Comparison of ENCODE assay signal across 24 mouse cellular contexts in genomic region chr11:6676641-6677040, GRCm38 (mm10). TPM values are rescaled to one million over a fixed set of nuclear protein-coding genes. Genes with fewer than 3 reads are reported as not detected.
DNase-seq lines count a peak whose midpoint lies in the region; ATAC-seq and TF ChIP-seq lines count a peak whose summit lies in the region.
"Had no signal": no experiment of that assay in that cellular context is flagged by ENCODE, and none has a peak within 500 bp of the region (broad histone marks: within the 10 kb centered on the region; RNA-seq: fewer than 3 reads in every experiment).

No protein-coding gene starts in this region.

- no peak for TF ChIP-seq EP300 in heart, adult 2 months (IDR thresholded peaks at IDR 0.05; ENCODE audit: insufficient read depth, low read depth, low read length)

- no peaks in the 10 kb centered on the region for H3K36me3 ChIP-seq in heart, adult 2 months (ENCODE audit: control insufficient read depth, insufficient read depth, low read length)
- H3K36me3 ChIP-seq in kidney, adult 2 months (ENCODE audit: control insufficient read depth, insufficient read depth, low read length) = no peaks in the 10 kb centered on the region
- no peaks in the 10 kb centered on the region for H3K36me3 ChIP-seq in kidney, embryonic 14.5 days (ENCODE audit: control insufficient read depth, insufficient read depth, low read length)
- no peaks in the 10 kb centered on the region for H3K36me3 ChIP-seq in liver, adult 2 months (ENCODE audit: control insufficient read depth, insufficient read depth, low read length)
- no peaks in the 10 kb centered on the region for H3K36me3 ChIP-seq in liver, embryonic 12.5 days
- no peaks in the 10 kb centered on the region for H3K36me3 ChIP-seq in midbrain, embryonic 11.5 days (ENCODE audit: control insufficient read depth, insufficient read depth, low read length)
- H3K36me3 ChIP-seq: embryonic facial prominence, embryonic 13.5 days; heart, embryonic 10.5 days; hindbrain, embryonic 12.5 days had no signal

- TF ChIP-seq POLR2A in heart, adult 2 months (IDR thresholded peaks at IDR 0.05; ENCODE audit: insufficient read depth, low read depth, low read length) = no peak
- TF ChIP-seq POLR2A in kidney, adult 2 months (IDR thresholded peaks at IDR 0.05; ENCODE audit: low read depth, low read length) = no peak
- no peak for TF ChIP-seq POLR2A in liver, adult 2 months (IDR thresholded peaks at IDR 0.05; ENCODE audit: extremely low read depth, insufficient read depth, low read length)

- ATAC-seq in kidney, embryonic 14.5 days (ENCODE audit: low FRiP score, low TSS enrichment) = no peak
- no peak for ATAC-seq in liver, embryonic 12.5 days
- no peak for ATAC-seq in midbrain, embryonic 11.5 days (ENCODE audit: low FRiP score)
- ATAC-seq: activated CD4-positive, CD25-positive, alpha-beta regulatory T cell, adult 4 months; forebrain, embryonic 13.5 days; Patski had no signal

- no peak overlapping the region for H3K4me3 ChIP-seq in heart, adult 2 months
- no peak overlapping the region for H3K4me3 ChIP-seq in kidney, adult 2 months (ENCODE audit: insufficient read depth, low read depth, low read length)
- no peak overlapping the region for H3K4me3 ChIP-seq in kidney, embryonic 14.5 days (ENCODE audit: low read length)
- H3K4me3 ChIP-seq in liver, adult 2 months (ENCODE audit: insufficient read depth, low read depth, low read length) = no peak overlapping the region
- H3K4me3 ChIP-seq in liver, embryonic 12.5 days = no peak overlapping the region
- no peak overlapping the region for H3K4me3 ChIP-seq in midbrain, embryonic 11.5 days (ENCODE audit: low read depth, low read length)
- H3K4me3 ChIP-seq: embryonic facial prominence, embryonic 13.5 days; forebrain, embryonic 13.5 days; gastrocnemius, adult 2 months; heart, embryonic 10.5 days; hindbrain, embryonic 12.5 days had no signal

- H3K27me3 ChIP-seq in heart, adult 2 months (ENCODE audit: control insufficient read depth, insufficient read depth, low read length) = no peaks in the 10 kb centered on the region
- H3K27me3 ChIP-seq in kidney, adult 2 months (replicated peaks; ENCODE audit: control insufficient read depth, insufficient read depth, low read length) = no peaks in the 10 kb centered on the region
- H3K27me3 ChIP-seq in kidney, embryonic 14.5 days (ENCODE audit: control insufficient read depth, insufficient read depth, low read length) = no peaks in the 10 kb centered on the region
- H3K27me3 ChIP-seq in liver, adult 2 months (ENCODE audit: control insufficient read depth, insufficient read depth, low read length) = no peaks in the 10 kb centered on the region
- no peaks in the 10 kb centered on the region; the same call in 1 of the 2 replicates for H3K27me3 ChIP-seq in liver, embryonic 12.5 days (replicated peaks)
- no peaks in the 10 kb centered on the region for H3K27me3 ChIP-seq in midbrain, embryonic 11.5 days (ENCODE audit: control insufficient read depth, insufficient read depth, low read length)
- H3K27me3 ChIP-seq: embryonic facial prominence, embryonic 13.5 days; forebrain, embryonic 13.5 days had no signal

- peaks cover 8% of the 10 kb centered on the region for H3K4me1 ChIP-seq in heart, adult 2 months (ENCODE audit: control insufficient read depth, insufficient read depth, low read length)
- H3K4me1 ChIP-seq in kidney, adult 2 months (ENCODE audit: control insufficient read depth, insufficient read depth, low read length) = peaks cover 22% of the 10 kb centered on the region
- H3K4me1 ChIP-seq in kidney, embryonic 14.5 days (ENCODE audit: control insufficient read depth, insufficient read depth, low read length) = peaks cover 10% of the 10 kb centered on the region; the same call in 1 of the 2 replicates
- H3K4me1 ChIP-seq in liver, adult 2 months (ENCODE audit: control insufficient read depth, insufficient read depth, low read length) = no peaks in the 10 kb centered on the region
- H3K4me1 ChIP-seq in liver, embryonic 12.5 days = peaks cover 10% of the 10 kb centered on the region
- no peaks in the 10 kb centered on the region for H3K4me1 ChIP-seq in midbrain, embryonic 11.5 days (ENCODE audit: control insufficient read depth, insufficient read depth, low read length)
- H3K4me1 ChIP-seq: forebrain, embryonic 13.5 days had no signal

- H3K27ac ChIP-seq in heart, adult 2 months = peak overlapping the region; percentile 76
- no peak overlapping the region; the same call in 1 of the 2 replicates for H3K27ac ChIP-seq in kidney, adult 2 months (ENCODE audit: insufficient read depth, low read depth, low read length)
- no peak overlapping the region for H3K27ac ChIP-seq in kidney, embryonic 14.5 days (ENCODE audit: low read depth, low read length)
- H3K27ac ChIP-seq in liver, adult 2 months (replicated peaks; ENCODE audit: insufficient read depth, low read depth, low read length) = no peak overlapping the region
- no peak overlapping the region for H3K27ac ChIP-seq in liver, embryonic 12.5 days
- H3K27ac ChIP-seq in midbrain, embryonic 11.5 days (ENCODE audit: low read depth, low read length) = no peak overlapping the region
- H3K27ac ChIP-seq: embryonic facial prominence, embryonic 13.5 days; forebrain, embryonic 13.5 days; gastrocnemius, adult 2 months; heart, embryonic 10.5 days; hindbrain, embryonic 12.5 days had no signal

- 83% methylated on average over 9 of the region's 9 CpGs for WGBS in heart, adult 2 months
- WGBS in kidney, adult 2 months = 75% methylated on average over 9 of the region's 9 CpGs
- 87% methylated on average over 9 of the region's 9 CpGs for WGBS in kidney, embryonic 14.5 days
- 85% methylated on average over 9 of the region's 9 CpGs for WGBS in liver, adult 2 months
- 74% methylated on average over 9 of the region's 9 CpGs for WGBS in liver, embryonic 12.5 days (ENCODE audit: insufficient replicate concordance)
- WGBS in midbrain, embryonic 11.5 days = 88% methylated on average over 9 of the region's 9 CpGs

- H3K79me2 ChIP-seq in heart, adult 2 months (replicated peaks; ENCODE audit: control insufficient read depth, insufficient read depth, low read length) = no peaks in the 10 kb centered on the region
- H3K79me2 ChIP-seq in liver, adult 2 months (ENCODE audit: control insufficient read depth, insufficient read depth, low read length) = no peaks in the 10 kb centered on the region

- intact Hi-C loops in heart, adult 2 months (cut with DNase I) = no loop called here

- H3K9ac ChIP-seq in heart, adult 2 months (ENCODE audit: low read depth, low read length) = no peak overlapping the region
- H3K9ac ChIP-seq in kidney, embryonic 14.5 days (ENCODE audit: low read depth, low read length) = no peak overlapping the region
- H3K9ac ChIP-seq in liver, adult 2 months (ENCODE audit: low read depth, low read length) = no peak overlapping the region
- H3K9ac ChIP-seq in liver, embryonic 12.5 days = no peak overlapping the region
- no peak overlapping the region for H3K9ac ChIP-seq in midbrain, embryonic 11.5 days (ENCODE audit: low read length)
- H3K9ac ChIP-seq: embryonic facial prominence, embryonic 13.5 days; forebrain, embryonic 13.5 days; hindbrain, embryonic 12.5 days had no signal

- TF ChIP-seq CTCF in heart, adult 2 months (IDR thresholded peaks at IDR 0.05) = no peak
- TF ChIP-seq CTCF in kidney, adult 2 months (conservative IDR thresholded peaks at IDR 0.05; ENCODE audit: insufficient read depth, insufficient read length, low read depth, low read length) = no peak
- TF ChIP-seq CTCF in liver, adult 2 months (IDR thresholded peaks at IDR 0.05; ENCODE audit: low read depth, low read length) = no peak

- no peaks in the 10 kb centered on the region for H3K9me3 ChIP-seq in kidney, embryonic 14.5 days (ENCODE audit: control insufficient read depth, low read length)
- H3K9me3 ChIP-seq in liver, embryonic 12.5 days (replicated peaks) = no peaks in the 10 kb centered on the region
- no peaks in the 10 kb centered on the region for H3K9me3 ChIP-seq in midbrain, embryonic 11.5 days (ENCODE audit: control insufficient read depth, low read length)
- H3K9me3 ChIP-seq: embryonic facial prominence, embryonic 13.5 days; forebrain, embryonic 13.5 days; heart, embryonic 10.5 days had no signal

- H3K4me2 ChIP-seq in kidney, embryonic 14.5 days (replicated peaks; ENCODE audit: low read depth, low read length) = no peak overlapping the region
- no peak overlapping the region for H3K4me2 ChIP-seq in liver, embryonic 12.5 days
- H3K4me2 ChIP-seq in midbrain, embryonic 11.5 days = no peak overlapping the region
- H3K4me2 ChIP-seq: embryonic facial prominence, embryonic 13.5 days; forebrain, embryonic 13.5 days; hindbrain, embryonic 12.5 days had no signal

- no peak for DNase-seq in heart, adult 2 months
- DNase-seq in heart, adult 9 months (ENCODE audit: low spot score in 2 of 2) = no peak
- peak; percentile 78 for DNase-seq in kidney, adult 2 months
- DNase-seq in liver, adult 2 months (ENCODE audit: extremely low read depth, low read depth, low spot score) = peak; percentile 9
- DNase-seq in midbrain, embryonic 11.5 days (ENCODE audit: low spot score, missing footprints) = no peak
- DNase-seq: adrenal gland, postnatal 14 days; cerebellum, adult 11-12 months; cerebellum, adult 9-10 months; gastrocnemius, adult 2 months; gastrocnemius, postnatal 25 days; heart, postnatal 10 days; heart, postnatal 4 days had no signal

RNA-seq across cellular contexts. Expression of gene Ramp3, which starts 18.3 kb away (rescaled TPM):
- 1 to 10 TPM; 6.0 to 7.6 TPM for total RNA-seq in heart, adult 2 months (2021)
- 7.6 and 9.5 TPM in 2 replicates for polyA plus RNA-seq in heart, adult 2 months (2012; rRNA removed)
- 40.1 and 41.0 TPM in 2 replicates for polyA plus RNA-seq in kidney, adult 2 months (2012; rRNA removed)
- 10.4 and 10.6 TPM in 2 replicates for polyA plus RNA-seq in kidney, embryonic 14.5 days (2014; fragmentation: Nextera tagmentation; extraction: Ambion mirVana)
- total RNA-seq in liver, adult 2 months (2014; rRNA removed) = 0.07 and 0.09 TPM in 2 replicates
- polyA plus RNA-seq in liver, adult 2 months (2012; rRNA removed) = 0.09 and 0.16 TPM in 2 replicates
- polyA plus RNA-seq in liver, embryonic 12.5 days (2016; fragmentation: Nextera tagmentation; extraction: Ambion mirVana) = 0.23 and 0.49 TPM in 2 replicates
- polyA plus RNA-seq in midbrain, embryonic 11.5 days (2014; fragmentation: Nextera tagmentation; extraction: Ambion mirVana) = 4.2 and 4.7 TPM in 2 replicates
- total RNA-seq: granulocyte monocyte progenitor cell, adult 5-6 weeks had no signal

RNA-seq across cellular contexts. Expression of gene Wap, which starts 38.2 kb away (rescaled TPM):
- total RNA-seq in heart, adult 2 months (2021) = not detected
- polyA plus RNA-seq in heart, adult 2 months (2012; rRNA removed) = not detected in 2 replicates
- not detected in 2 replicates for polyA plus RNA-seq in kidney, adult 2 months (2012; rRNA removed)
- polyA plus RNA-seq in kidney, embryonic 14.5 days (2014; fragmentation: Nextera tagmentation; extraction: Ambion mirVana) = not detected in 2 replicates
- not detected in 2 replicates for total RNA-seq in liver, adult 2 months (2014; rRNA removed)
- not detected in 2 replicates for polyA plus RNA-seq in liver, adult 2 months (2012; rRNA removed)
- polyA plus RNA-seq in liver, embryonic 12.5 days (2016; fragmentation: Nextera tagmentation; extraction: Ambion mirVana) = not detected in 2 replicates
- not detected in 2 replicates for polyA plus RNA-seq in midbrain, embryonic 11.5 days (2014; fragmentation: Nextera tagmentation; extraction: Ambion mirVana)
- total RNA-seq: adrenal gland, adult 18-20 months; adrenal gland, postnatal 14 days; gastrocnemius, adult 2 months; gastrocnemius, postnatal 25 days; granulocyte monocyte progenitor cell, adult 5-6 weeks; heart, postnatal 10 days; heart, postnatal 4 days had no signal
- polyA plus RNA-seq: activated CD4-positive, CD25-positive, alpha-beta regulatory T cell, adult 4 months; C2C12; embryonic facial prominence, embryonic 13.5 days; forebrain, embryonic 13.5 days; heart, embryonic 10.5 days; heart, embryonic 14.5 days; hindbrain, embryonic 12.5 days; Patski had no signal

RNA-seq across cellular contexts. Expression of gene Tbrg4, which starts 50.8 kb away (rescaled TPM):
- total RNA-seq in heart, adult 2 months (2021) = 10 to 100 TPM; 85.1 to 95.8 TPM
- 110 and 131 TPM in 2 replicates for polyA plus RNA-seq in heart, adult 2 months (2012; rRNA removed)
- polyA plus RNA-seq in kidney, adult 2 months (2012; rRNA removed) = 73.9 and 85.3 TPM in 2 replicates
- 30.6 and 48.9 TPM in 2 replicates for polyA plus RNA-seq in kidney, embryonic 14.5 days (2014; fragmentation: Nextera tagmentation; extraction: Ambion mirVana)
- 17.7 and 18.0 TPM in 2 replicates for total RNA-seq in liver, adult 2 months (2014; rRNA removed)
- 49.4 and 71.0 TPM in 2 replicates for polyA plus RNA-seq in liver, adult 2 months (2012; rRNA removed)
- 69.3 TPM in 2 replicates for polyA plus RNA-seq in liver, embryonic 12.5 days (2016; fragmentation: Nextera tagmentation; extraction: Ambion mirVana)
- 35.5 and 38.3 TPM in 2 replicates for polyA plus RNA-seq in midbrain, embryonic 11.5 days (2014; fragmentation: Nextera tagmentation; extraction: Ambion mirVana)

Comparison
In these comparisons a context has a peak if more than half of its experiments do, and no peak if none do; other contexts are left out.
1. DNase-seq: peak in kidney, adult 2 months (single experiment) and liver, adult 2 months (single experiment); none in heart, adult 2 months (0 of 2), heart, adult 9 months (0 of 2) and midbrain, embryonic 11.5 days (single experiment).